Comparison of ENCODE assay signal across 25 mouse cellular contexts in genomic region chr12:117221909-117222308, GRCm38 (mm10).
"Had no signal": no experiment of that assay in that cellular context is flagged by ENCODE, and none has a peak within 500 bp of the region (broad histone marks: within the 10 kb centered on the region; RNA-seq: fewer than 3 reads in every experiment).

No protein-coding gene starts in this region.

- DNase-seq: kidney, adult 11 months; kidney, adult 8-10 months; kidney, postnatal 10 days; kidney, postnatal 36 days; layer of hippocampus, postnatal 36 days; liver; lung, adult 18-20 months; lung, postnatal 10 days; lung, postnatal 36 days; right cerebral cortex, adult 18-20 months; right cerebral cortex, postnatal 14 days; right cerebral cortex, postnatal 4 days; thymus, adult 2 months; thymus, postnatal 14 days; thymus, postnatal 4 days had no signal

- H3K4me3 ChIP-seq: intestine, embryonic 15.5 days; kidney, embryonic 15.5 days; limb, embryonic 10.5 days; limb, embryonic 13.5 days; liver, embryonic 12.5 days; liver, embryonic 15.5 days; lung, embryonic 15.5 days; megakaryocyte, embryonic 14.5 days; midbrain, embryonic 10.5 days had no signal

- H3K27ac ChIP-seq: intestine, embryonic 15.5 days; kidney, embryonic 15.5 days; limb, embryonic 10.5 days; limb, embryonic 13.5 days; liver, embryonic 12.5 days; liver, embryonic 15.5 days; lung, embryonic 15.5 days; midbrain, embryonic 10.5 days; stomach, postnatal 0 days had no signal

- H3K4me1 ChIP-seq: intestine, embryonic 15.5 days; kidney, embryonic 15.5 days; limb, embryonic 10.5 days; limb, embryonic 13.5 days; liver, embryonic 12.5 days; liver, embryonic 15.5 days; lung, embryonic 15.5 days; megakaryocyte, embryonic 14.5 days; midbrain, embryonic 10.5 days had no signal
